Mouse (Mus musculus) erythroblast, embryonic 14.5 days (primary cell): ENCODE measurements around the gene Pla2g12b.

Experiments used
- GATA1 ChIP-seq: IDR thresholded peaks from 2 replicates; pipeline ENCODE4 v1.6.1; 2012; ENCODE audit warnings: low read length, inconsistent platforms, mixed read lengths
- TAL1 ChIP-seq: IDR thresholded peaks from 3 replicates; pipeline ENCODE4 v1.6.1; 2012; ENCODE audit warnings: low read length, inconsistent platforms, mixed read lengths

GRCm38 (mm10) chr10:59465546-59465945 is 62.1 kb downstream of the Pla2g12b start:
- TF ChIP-seq GATA1 (no peak), TAL1 (no peak)
